Mouse (Mus musculus) left cerebral cortex, postnatal 25 days (tissue): ENCODE results near the gene Rbbp8nl. TPM values are rescaled to one million over a fixed set of nuclear protein-coding genes. Genes with fewer than 3 reads are reported as not detected.

ENCODE experiments used
- DNase-seq, 2 experiments: peaks; one replicate each; pipeline ENCODE4 v3.0.0; 2022; ENCODE audit warnings: low spot score in 2 of 2, mixed read lengths in 1 of 2
- intact Hi-C: fragments of 180-260 bp; cut with DNase I; formaldehyde crosslinking; loops from one replicate; pipeline ENCODE4 v1.15.1; 2025
- microRNA-seq, 2 experiments: library from miRNA; unstranded; fragments of <30 nt; microRNA quantifications; one replicate each; pipeline ENCODE4 v1.2.0; 2022
- total RNA-seq, 2 experiments: library from RNA; stranded (reverse); gene quantifications; 2 replicates each; pipeline ENCODE4 v1.2.3; 2021

Rbbp8nl gene
- total RNA-seq, 2 experiments from 2014 or later = not detected

DNA sequence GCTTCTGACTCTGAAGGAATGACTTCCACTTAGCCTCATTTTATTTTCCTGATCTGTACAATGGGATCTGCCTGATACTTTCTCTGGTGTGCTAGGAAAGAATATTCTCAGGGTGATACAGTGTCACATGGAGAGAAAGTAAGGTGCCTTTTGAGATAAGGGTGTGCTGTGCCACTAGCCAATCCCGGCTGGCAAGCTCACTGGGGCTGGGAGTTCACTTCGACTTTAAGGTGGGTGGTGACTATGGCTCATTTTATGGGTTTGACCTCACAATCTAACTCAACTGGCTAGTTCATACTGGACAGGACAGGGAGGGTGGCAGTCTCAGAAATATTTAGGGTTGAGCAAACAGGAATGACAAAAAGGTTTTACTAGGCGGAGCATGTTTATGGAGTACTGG lies 52.7 kb downstream of the Rbbp8nl start:
- intact Hi-C loops = no loop called here

GRCm38 (mm10) chr2:180236500-180236899 lies 53.2 kb downstream of the Rbbp8nl start:
- intact Hi-C loops = no loop called here
- DNase-seq = no peak

More for the DNA sequence above, 52.7 kb downstream of the Rbbp8nl start:
- no peak for DNase-seq

DNA sequence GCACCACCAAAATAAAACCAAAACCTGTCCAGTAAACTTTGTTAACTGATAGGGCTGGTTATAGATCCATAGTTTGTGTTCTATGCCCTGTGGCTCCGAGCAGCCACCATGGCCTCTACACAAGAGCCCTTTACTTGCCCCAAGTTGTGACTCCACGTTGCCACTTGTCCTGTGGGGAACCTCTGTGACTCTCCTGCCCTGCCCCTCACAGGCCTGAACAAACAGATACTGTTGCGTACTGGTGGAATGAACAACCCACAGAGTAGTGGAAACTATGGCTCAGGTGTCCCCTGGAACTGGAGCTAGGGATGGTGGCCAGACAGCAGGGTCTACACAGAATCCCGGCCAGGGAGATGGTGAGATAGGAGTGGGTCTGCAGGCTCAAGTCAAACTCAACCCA lies 53.9 kb downstream of the Rbbp8nl start:
- intact Hi-C loops = no loop called here

GRCm38 (mm10) chr2:180234980-180235379 lies 54.7 kb downstream of the Rbbp8nl start:
- DNase-seq = no peak
- intact Hi-C loops = no loop called here

More for the DNA sequence above, 53.9 kb downstream of the Rbbp8nl start:
- DNase-seq = no peak

- DNase-seq = no peak
- intact Hi-C loops = no loop called here
These were observed 55.3 kb downstream of the Rbbp8nl start for GRCm38 (mm10) chr2:180234353-180234752.

DNA sequence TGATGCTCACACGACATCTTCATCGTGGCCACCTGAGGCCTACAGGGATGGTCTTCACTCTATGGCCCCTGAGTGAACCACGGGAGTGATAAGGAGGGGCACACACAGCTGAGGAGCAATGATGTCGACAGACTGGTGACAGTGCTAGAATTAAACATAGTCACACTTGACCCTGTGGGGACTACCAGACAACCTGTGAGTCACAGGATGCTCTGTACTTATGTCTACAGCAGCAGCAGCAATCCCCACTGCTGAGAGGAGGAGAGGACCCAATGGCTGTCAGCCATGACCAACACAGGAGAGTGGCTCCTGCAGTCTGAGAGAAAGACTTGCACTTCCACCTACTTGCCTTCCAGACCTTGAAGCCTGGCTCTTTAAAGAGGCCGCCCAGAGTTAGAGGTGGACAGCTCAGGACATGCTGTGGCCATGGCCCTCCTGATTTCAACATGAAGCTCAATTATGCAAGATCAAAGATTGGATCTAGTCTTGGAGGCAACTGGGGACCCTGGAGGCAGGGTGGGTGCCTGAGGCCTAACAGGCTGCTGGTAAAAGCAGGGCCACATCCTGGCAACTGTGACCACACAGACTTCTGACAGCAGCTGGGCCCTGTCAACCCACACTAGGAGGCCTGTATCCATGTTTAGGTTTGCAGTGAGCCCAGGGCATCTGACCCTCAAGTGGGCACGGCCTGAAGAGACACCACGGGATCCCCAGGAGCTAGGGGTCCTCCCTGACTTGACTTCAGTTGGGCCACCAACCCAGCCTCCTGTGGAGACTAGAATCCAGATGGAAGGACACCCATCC lies 56.4 kb downstream of the Rbbp8nl start:
- intact Hi-C loops = no loop called here
- DNase-seq = no peak

DNA sequence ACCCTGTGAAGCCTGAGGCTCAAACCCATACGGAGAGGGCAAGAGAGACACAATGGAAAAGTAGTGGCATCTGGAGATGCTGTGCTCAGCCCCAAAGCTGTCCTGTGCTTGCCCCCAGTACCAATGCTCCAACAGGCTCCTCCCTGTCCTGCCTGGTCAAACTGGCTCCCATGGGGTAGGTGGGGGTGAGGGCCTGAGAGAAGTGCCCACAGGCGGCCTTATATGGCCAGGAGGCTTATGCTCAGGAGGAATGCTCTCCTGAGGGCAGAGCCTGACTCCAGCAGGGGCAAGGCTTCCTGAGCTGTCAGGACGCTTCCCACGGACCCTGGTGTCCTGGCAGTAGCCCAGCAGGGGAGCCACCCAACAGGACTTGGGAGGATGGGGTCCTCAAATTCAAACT lies 59.2 kb downstream of the Rbbp8nl start:
- DNase-seq = no peak
- intact Hi-C loops = no loop called here

DNA sequence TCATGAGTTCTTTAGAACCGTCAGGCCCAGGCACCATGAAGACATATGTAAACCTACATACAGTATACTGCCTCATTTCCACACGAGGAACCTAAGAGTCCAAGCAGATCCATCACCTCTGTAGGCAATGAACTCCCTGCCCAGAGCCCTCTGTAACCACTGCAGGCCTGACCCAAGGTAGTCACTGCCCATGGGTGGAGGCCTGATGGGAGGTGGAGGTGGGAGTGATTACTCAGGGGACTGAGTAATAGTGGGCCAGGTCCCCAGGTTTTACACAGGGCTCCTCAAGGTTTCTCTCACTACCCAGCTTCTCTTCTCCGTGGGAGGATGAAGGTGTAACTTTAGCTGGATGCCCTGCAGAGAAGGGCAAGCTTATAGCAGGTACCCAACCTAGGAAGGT lies 60.5 kb downstream of the Rbbp8nl start:
- intact Hi-C loops = no loop called here
- no peak for DNase-seq

GRCm38 (mm10) chr2:180228592-180228991 lies 61.1 kb downstream of the Rbbp8nl start:
- DNase-seq = no peak
- intact Hi-C loops = no loop called here

GRCm38 (mm10) chr2:180228060-180228458 lies 61.6 kb downstream of the Rbbp8nl start:
- no peak for DNase-seq
- intact Hi-C loops = no loop called here

Small RNAs within 50 kb of the gene (microRNA-seq; reads per million reads assigned to microRNA genes)
- 0 reads per million in 2 experiments for gene Mir3091

Other genes with a start within 250 kb of the Rbbp8nl start
- 100 to 1,000 TPM; 164 to 168 TPM for gene Psma7, start 247.4 kb downstream of the Rbbp8nl start, total RNA-seq
- gene Ss18l1, start 247.4 kb downstream of the Rbbp8nl start, total RNA-seq = 10 to 100 TPM; 34.8 to 36.0 TPM
- 10 to 100 TPM; 14.9 to 19.2 TPM for gene Mtg2, start 219.3 kb downstream of the Rbbp8nl start, total RNA-seq
- gene Hrh3, start 185.4 kb downstream of the Rbbp8nl start, total RNA-seq = 10 to 100 TPM; 74.4 to 96.9 TPM
- 10 to 100 TPM; 43.9 to 47.8 TPM for gene Osbpl2, start 170.6 kb downstream of the Rbbp8nl start, total RNA-seq
- 100 to 1,000 TPM in 1 of 2 experiments, 10 to 100 TPM in 1; 91.6 to 103 TPM for gene Adrm1, start 118.4 kb downstream of the Rbbp8nl start, total RNA-seq
- gene Lama5, start 64.0 kb downstream of the Rbbp8nl start, total RNA-seq = 1 to 10 TPM; 6.0 to 6.7 TPM
- 100 to 1,000 TPM; 648 to 660 TPM for gene Rps21, start 32.5 kb downstream of the Rbbp8nl start, total RNA-seq
- gene Cables2, start 16.4 kb downstream of the Rbbp8nl start, total RNA-seq = 10 to 100 TPM; 23.9 to 30.4 TPM
- gene Gata5, start 44.8 kb upstream of the Rbbp8nl start, total RNA-seq = not detected
- gene Slco4a1, start 166.4 kb upstream of the Rbbp8nl start, total RNA-seq = 1 to 10 TPM in 1 of 2 experiments, under 1 TPM in 1; 0.94 to 1.5 TPM
- gene Ntsr1, start 210.1 kb upstream of the Rbbp8nl start, total RNA-seq = 1 to 10 TPM; 7.1 to 9.2 TPM